Mouse (Mus musculus) limb, embryonic 14.5 days (tissue): ENCODE measurements at regions not wholly inside any gene's neighbourhood (a gene's known extent, or its start where the extent isn't known, plus 50 kb on each side); places are given as distances from the start of the nearest gene placed in this dataset.

Experiments
- ATAC-seq: fragments of 200-750 bp; cut with Nextera tagmentation; 2 replicates; pipeline ENCODE4 v1.8.0; 2017; ENCODE audit warnings: low read depth, moderate number of reproducible peaks, moderate TSS enrichment; ENCODE audit not compliant: low FRiP score
- DNase-seq: peaks from one replicate; pipeline ENCODE4 v3.0.0-alpha.2; 2015; ENCODE audit warnings: low spot score
- H3K27ac ChIP-seq: fragments of 300-500 bp; sonication (generic); replicated peaks from 2 replicates; pipeline ENCODE4 v1.5.1; 2014; ENCODE audit warnings: low read depth, mild to moderate bottlenecking, low read length, moderate library complexity, mixed read lengths
- H3K27me3 ChIP-seq: fragments of 300-500 bp; sonication (generic); 2 replicates; pipeline ENCODE4 v1.6.1; 2014; ENCODE audit warnings: low read length, mixed read lengths; ENCODE audit not compliant: control insufficient read depth, insufficient read depth
- H3K36me3 ChIP-seq: fragments of 300-500 bp; sonication (generic); 2 replicates; pipeline ENCODE4 v1.6.1; 2014; ENCODE audit warnings: mild to moderate bottlenecking, low read length, moderate library complexity, mixed read lengths; ENCODE audit not compliant: control insufficient read depth, insufficient read depth
- H3K4me1 ChIP-seq: fragments of 300-500 bp; sonication (generic); 2 replicates; pipeline ENCODE4 v1.6.1; 2014; ENCODE audit warnings: antibody characterized with exemption, low read length, mixed read lengths; ENCODE audit not compliant: control insufficient read depth, insufficient read depth
- H3K4me2 ChIP-seq: fragments of 300-500 bp; sonication (generic); replicated peaks from 2 replicates; pipeline ENCODE4 v1.6.1; 2014; ENCODE audit warnings: low read depth, mild to moderate bottlenecking, low read length, moderate library complexity; ENCODE audit not compliant: severe bottlenecking
- H3K4me3 ChIP-seq: fragments of 300-500 bp; sonication (generic); replicated peaks from 2 replicates; pipeline ENCODE4 v1.5.1; 2014; ENCODE audit warnings: low read length
- H3K9ac ChIP-seq: fragments of 300-500 bp; sonication (generic); 2 replicates; pipeline ENCODE4 v1.6.1; 2014; ENCODE audit warnings: mild to moderate bottlenecking, low read depth, low read length, moderate library complexity; ENCODE audit not compliant: severe bottlenecking
- H3K9me3 ChIP-seq: fragments of 300-500 bp; sonication (generic); 2 replicates; pipeline ENCODE4 v1.6.1; 2016; ENCODE audit warnings: low read length; ENCODE audit not compliant: control insufficient read depth
- POLR2A ChIP-seq: fragments of 200-500 bp; IDR thresholded peaks from 2 replicates; pipeline ENCODE4 v1.8.0; 2012; ENCODE audit warnings: inconsistent platforms, mild to moderate bottlenecking, moderate library complexity, borderline replicate concordance; ENCODE audit not compliant: insufficient read depth, insufficient read length; ENCODE audit errors: extremely low read depth
- WGBS: fragments of 180-500 bp; shearing (Covaris S2); extraction: QIAGEN DNeasy Blood & Tissue Kit; methylation state at CpG from one replicate; pipeline ENCODE4 v1.1.7; 2014; 5-methylcytosine and 5-hydroxymethylcytosine counted together

DNA sequence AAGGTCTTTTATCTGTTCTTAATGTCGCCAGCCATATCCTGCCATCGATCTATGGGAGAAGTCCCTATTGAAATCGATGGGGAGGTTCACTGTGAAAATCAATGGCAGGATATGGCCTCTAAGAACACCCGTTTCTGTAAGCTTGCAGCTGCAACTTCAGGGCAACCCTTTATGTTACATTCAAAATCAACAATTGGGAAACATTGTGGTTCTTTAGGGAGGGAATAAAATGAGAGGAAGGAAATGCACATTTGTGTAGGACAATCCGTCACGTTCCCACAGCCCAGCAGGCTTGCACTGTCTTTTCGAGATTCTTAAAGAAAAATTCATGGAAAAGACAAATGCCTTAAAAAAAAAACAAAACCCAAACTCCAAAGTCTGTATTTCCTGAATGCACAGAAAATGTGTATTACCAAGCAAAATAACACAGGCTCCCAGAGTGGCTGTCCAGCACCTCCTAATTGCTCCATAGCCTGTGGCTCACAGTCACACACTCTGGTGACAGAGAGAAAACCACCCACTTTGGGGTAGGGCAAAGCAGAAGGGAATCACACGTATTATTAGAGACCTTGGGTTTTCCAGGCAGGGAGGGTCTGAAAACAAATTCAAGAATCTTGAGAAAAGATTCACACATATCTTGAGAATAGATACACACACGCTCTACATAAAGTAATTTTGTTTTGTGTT, 510.9 kb upstream of the Nrp1 start:
- WGBS, result 79% methylated on average over 9 of the region's 9 CpGs
- no peak overlapping the region for H3K4me3 ChIP-seq
- TF ChIP-seq POLR2A, result no peak
- H3K4me2 ChIP-seq, result no peak overlapping the region
- H3K27ac ChIP-seq, result no peak overlapping the region
- no peaks in the 10 kb centered on the region for H3K27me3 ChIP-seq
- no peaks in the 10 kb centered on the region for H3K36me3 ChIP-seq
- no peaks in the 10 kb centered on the region for H3K9me3 ChIP-seq
- H3K4me1 ChIP-seq, result no peaks in the 10 kb centered on the region
- ATAC-seq, result no peak
- H3K9ac ChIP-seq, result no peak overlapping the region
- no peak for DNase-seq

DNA sequence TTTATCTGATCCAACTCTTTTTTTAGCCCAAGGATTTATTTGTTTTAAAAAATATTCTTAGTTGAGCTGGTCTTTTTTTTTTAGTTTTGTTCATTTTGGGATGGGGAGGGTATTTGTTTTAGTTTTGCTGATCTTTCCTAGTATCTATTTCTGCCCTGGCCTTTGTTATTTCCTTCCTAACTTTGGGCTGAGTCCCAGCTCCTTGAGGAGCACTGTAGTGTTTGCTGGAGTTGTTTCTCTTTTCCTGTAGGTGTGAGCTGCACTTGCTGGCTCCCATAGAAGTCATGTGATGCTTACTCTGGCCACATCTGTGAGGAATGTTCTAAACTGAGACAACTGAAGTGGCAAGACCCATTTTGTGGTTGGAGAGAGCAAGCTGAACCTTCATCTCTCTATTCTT, 508.5 kb upstream of the Nrp1 start:
- Histone ChIP-seq H3K4me2 (no peak overlapping the region), H3K36me3 (no peaks in the 10 kb centered on the region), H3K9me3 (no peaks in the 10 kb centered on the region), H3K27ac (no peak overlapping the region), H3K4me1 (no peaks in the 10 kb centered on the region), H3K4me3 (no peak overlapping the region), H3K9ac (no peak overlapping the region), H3K27me3 (no peaks in the 10 kb centered on the region)
- DNase-seq, result no peak
- TF ChIP-seq POLR2A, result no peak
- no peak for ATAC-seq

DNA sequence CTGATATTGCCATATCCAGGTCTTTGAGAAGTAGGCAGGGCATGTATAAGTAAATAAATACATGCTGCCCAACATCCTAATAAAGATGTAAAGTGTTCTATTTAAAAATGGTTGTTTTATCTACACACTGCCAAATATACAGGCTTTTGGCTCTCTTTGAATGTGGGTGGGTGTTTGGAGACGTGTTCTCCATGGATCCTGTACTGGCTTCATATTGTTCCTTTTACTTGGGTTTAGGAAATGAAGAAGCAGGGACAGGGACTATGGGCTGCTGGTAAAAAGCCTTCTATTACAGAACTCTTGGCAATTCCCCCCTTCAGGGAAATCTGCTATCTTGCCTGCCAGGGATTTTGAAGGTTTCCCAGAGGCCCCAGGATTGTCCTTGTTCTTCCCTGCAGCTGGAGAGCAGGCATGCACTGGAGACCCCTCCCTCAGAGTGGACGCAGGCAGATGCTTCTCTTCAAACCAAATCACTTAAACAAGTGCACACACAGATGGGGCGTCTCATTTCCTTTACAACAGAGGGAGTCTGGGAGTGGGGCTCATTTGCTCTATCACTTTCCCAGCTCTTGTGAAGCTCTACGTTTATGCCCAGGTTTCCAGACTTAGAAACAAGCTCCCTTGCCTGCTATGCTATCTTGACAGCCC, 502.6 kb upstream of the Nrp1 start:
- Histone ChIP-seq H3K27ac (no peak overlapping the region), H3K9me3 (no peaks in the 10 kb centered on the region), H3K4me1 (no peaks in the 10 kb centered on the region), H3K27me3 (no peaks in the 10 kb centered on the region), H3K36me3 (no peaks in the 10 kb centered on the region), H3K4me3 (no peak overlapping the region), H3K9ac (no peak overlapping the region), H3K4me2 (no peak overlapping the region)
- 22% methylated on average over 4 of the region's 4 CpGs for WGBS
- ATAC-seq (no peak), DNase-seq (peak; percentile 10)
- TF ChIP-seq POLR2A, result no peak

DNA sequence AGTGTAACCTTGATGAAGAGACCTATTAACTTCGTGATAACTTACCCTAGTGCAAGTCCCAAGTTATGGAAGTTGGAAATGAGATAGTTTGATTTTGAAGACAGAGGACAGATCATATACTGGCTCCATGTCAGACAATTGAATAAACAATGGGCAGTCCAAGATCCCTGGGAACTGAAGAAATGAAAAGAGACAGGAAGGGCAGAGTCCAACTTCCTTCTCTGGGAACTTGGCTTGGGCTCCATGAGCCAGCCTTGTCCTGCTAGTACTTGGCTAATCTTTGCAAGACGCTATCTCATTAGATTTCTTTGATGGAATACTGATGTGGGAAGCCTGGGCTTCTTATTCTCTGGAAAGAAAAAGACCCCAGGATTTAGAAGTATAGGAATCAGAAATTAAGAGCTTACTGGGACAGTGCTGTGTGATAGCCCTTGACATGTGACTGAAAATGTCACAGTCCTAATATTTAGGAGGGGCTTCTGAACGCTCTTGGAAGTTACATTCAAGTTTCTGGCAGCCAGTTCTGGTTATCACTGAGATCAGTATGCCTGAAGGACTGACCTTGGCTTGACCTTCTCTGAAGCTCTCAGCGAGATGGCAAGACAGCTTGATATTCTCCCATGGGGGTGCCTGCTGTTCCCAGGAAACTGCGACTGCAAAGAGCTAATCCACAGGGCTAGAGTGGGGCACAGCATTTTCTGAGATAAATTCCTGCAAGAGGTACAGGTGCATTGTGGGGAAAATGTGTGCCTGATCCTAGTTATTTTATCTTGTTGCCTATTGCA, 501.9 kb upstream of the Nrp1 start:
- no peak overlapping the region for H3K4me2 ChIP-seq
- H3K36me3 ChIP-seq, result no peaks in the 10 kb centered on the region
- ATAC-seq (no peak), DNase-seq (no peak)
- H3K9ac ChIP-seq, result no peak overlapping the region
- no peaks in the 10 kb centered on the region for H3K27me3 ChIP-seq
- 51% methylated on average over 5 of the region's 5 CpGs for WGBS
- no peak overlapping the region for H3K4me3 ChIP-seq
- H3K9me3 ChIP-seq, result no peaks in the 10 kb centered on the region
- TF ChIP-seq POLR2A, result no peak
- no peak overlapping the region for H3K27ac ChIP-seq
- H3K4me1 ChIP-seq, result no peaks in the 10 kb centered on the region

DNA sequence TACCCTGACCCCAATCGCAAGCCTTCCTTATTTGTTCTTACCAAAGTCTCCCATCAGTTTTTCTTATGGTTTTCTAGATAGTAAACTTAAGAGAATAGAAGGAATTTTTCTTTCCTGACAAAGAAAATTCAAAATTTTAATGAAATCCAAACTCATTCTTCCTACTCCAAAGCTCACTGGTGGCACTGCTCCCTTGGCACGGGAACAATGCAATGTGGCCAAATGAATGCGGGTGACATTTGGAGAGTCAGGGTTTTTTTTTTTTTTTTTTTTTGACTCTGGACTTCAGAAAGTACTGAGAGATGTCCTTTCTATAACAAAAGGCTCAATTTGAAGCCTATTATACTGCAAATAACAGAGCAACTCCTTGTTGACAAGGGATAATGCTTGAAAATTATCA, 499.4 kb upstream of the Nrp1 start:
- TF ChIP-seq POLR2A, result no peak
- Histone ChIP-seq H3K4me3 (no peak overlapping the region), H3K4me1 (no peaks in the 10 kb centered on the region), H3K36me3 (no peaks in the 10 kb centered on the region), H3K27ac (no peak overlapping the region), H3K4me2 (no peak overlapping the region), H3K27me3 (no peaks in the 10 kb centered on the region), H3K9ac (no peak overlapping the region), H3K9me3 (no peaks in the 10 kb centered on the region)
- ATAC-seq, result no peak
- no peak for DNase-seq
- WGBS, result 88% methylated on average over 3 of the region's 3 CpGs
